Mouse (Mus musculus) right cerebral cortex, adult 2 months (tissue): ENCODE measurements around the gene Sprr1b.
"Not testable (repeated sequence)": the region's sequence is repeated elsewhere in the genome, so short reads cannot be mapped to it uniquely, and the experiment has no call there.

Source experiments
- DNase-seq, 2 experiments: peaks; one replicate each; pipeline ENCODE4 v3.0.0; 2021 to 2022; ENCODE audit warnings: low spot score in 2 of 2

Gene Sprr1b

DNA sequence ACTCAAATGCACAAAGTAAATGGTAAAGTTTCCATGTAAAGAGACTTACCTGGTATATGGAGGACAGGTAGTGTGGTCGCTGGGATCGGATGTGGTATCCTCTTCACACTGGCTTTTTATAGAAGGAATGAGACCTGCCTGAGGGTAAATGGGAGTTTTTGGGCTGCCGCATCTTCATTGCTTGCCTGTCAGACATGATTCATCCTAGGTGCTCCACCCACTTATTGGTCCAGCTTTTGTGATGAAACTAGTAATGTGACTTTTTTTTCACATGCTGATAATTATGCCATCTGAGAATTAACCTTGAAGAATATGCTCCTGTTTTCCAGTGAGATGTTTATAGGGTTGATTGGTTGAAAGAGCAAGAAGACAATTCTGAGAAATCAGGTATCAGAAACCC, at the start of gene Sprr1b:
TSS of gene Sprr1b (minus strand) at position 101 of the 400 bp plus-strand sequence.
- no peak for DNase-seq

DNA sequence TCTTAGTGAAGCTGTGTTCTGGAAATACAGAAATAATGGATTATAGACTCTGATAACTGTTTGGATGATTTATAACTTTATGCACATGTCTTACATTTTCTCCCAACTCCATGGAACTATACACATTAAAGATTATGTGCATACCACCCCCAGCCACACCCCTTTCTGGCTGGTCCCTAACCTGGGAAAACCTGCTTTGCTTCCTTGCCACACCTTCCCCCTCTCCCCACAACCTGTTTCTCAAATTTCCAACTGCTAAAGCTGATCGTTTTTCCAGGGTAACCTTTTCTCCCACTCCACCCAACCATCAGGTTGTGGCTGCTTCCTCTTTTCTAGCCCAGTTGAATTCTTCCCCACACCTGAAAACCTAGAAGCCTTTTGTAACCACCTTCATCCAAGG, 47.7 kb upstream of the Sprr1b start:
- DNase-seq, result no peak

DNA sequence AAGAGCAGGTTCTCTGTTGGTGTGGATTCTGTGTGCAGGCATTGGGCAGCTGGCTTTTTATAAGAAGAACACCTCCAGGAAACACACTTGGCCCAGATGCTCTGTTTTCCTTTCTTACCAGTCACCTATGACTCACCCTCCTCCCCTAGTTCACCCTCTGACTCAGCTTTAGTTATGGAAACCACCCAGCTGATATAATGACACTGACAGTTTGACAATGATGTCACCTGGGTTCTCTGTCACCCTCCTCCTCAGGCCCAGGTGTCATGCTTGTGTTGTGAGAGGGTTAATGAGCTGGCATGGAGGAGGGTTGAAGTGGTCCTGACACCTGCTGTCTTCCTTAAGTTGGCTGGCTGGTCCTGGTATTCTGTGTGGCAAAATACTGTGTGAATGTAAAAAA, 47.3 kb upstream of the Sprr1b start, which contains the start of gene Sprr1a:
TSS of gene Sprr1a (minus strand) at position 33 of the 400 bp plus-strand sequence.
- no peak for DNase-seq

DNA sequence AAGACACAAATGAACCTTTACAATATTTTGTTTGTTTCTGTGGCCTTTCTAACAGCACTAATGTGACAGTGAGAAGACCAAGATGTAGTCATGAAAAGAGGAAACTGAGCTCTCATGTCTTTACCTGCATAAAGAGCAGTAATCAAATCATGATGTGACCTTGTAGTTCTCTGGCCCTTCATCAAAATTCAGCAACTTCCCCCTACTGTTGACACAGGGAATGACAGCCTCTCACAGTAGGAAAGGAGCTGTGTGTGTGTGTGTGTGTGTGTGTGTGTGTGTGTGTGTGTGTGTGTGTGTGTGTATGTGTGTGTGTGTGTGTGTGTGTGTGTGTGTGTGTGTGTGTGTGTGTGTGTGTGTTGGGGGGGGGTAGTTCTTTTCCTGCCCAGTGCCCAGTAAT, 42.7 kb upstream of the Sprr1b start:
- DNase-seq, result not testable (repeated sequence)

DNA sequence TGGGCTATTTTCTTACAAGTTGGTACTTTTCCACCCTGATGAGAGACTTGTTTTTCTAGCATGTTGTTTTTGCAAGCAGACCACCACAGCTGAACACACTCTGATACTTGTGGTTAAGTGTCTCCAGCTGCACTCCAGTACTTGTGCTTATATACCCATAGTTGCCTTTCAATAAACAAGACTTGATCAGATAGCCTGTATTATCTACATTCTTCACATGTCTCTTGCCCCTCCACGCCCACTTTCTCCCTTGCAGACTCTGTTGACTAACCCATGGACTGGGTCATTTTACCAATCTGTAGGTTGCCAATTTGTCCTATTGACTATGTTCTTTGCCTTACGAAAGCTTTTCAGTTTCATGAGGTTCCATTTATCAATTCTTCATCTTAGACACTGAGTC, 31.5 kb upstream of the Sprr1b start:
- DNase-seq, result no peak

DNA sequence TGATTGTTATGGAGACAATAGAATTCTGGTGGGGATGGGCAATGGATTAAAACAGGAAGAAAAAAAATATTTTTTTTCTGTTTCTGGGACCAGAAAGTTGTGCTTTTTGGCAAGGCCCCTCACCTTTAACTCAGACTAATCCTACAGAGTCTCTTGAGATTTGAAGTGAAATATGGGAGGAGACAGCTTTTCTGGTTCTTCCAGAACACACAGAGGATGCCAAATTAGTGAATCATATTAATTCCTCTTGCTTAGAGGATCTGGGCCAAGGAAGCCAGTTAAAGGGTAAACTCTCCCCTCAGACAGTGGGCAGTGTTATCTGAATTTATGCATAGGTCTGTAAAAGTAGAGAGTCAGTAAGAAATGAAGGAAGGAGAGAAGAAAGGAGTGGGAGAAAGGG, 28.8 kb upstream of the Sprr1b start:
- DNase-seq, result no peak

DNA sequence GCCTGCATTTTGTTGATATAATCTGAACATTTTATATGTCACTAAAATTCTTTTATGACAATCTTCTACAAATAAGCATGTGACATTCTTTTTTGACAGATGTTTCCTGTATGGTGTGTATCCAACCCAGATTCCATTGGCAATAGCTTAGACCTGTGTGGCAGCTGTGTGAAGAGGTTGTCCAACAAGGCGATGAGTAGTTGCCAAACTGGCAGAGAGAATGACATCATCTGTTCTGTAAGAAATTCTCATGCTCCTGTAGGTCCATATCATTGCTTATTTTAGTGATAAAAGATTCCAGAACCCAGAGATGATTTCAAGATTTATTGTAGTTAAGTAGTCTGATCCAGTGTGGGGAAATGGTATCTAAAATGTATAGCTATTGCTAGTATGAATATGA, 28.0 kb upstream of the Sprr1b start:
- no peak for DNase-seq

DNA sequence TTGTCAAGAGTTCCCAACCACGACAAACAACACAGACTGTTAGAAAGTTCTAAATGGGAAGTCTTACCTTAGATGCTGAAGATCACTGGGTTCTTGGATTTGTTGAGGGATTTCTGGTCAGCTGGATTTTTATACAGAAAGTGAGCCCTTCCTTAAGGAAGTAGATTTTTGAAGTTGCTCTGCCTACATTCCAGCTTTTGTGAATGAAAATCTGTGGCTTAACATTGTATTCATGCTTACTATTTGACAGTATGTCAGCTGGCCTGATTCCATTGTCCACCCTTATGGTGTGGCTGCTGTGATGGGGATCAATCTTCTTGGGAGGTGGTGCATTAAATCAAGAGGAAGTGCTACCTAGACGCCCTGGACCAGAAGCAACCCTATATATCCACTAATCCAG, 20.0 kb upstream of the Sprr1b start, which contains the start of gene Sprr3:
TSS of gene Sprr3 (minus strand) at position 101 of the 400 bp plus-strand sequence.
- DNase-seq, result no peak

DNA sequence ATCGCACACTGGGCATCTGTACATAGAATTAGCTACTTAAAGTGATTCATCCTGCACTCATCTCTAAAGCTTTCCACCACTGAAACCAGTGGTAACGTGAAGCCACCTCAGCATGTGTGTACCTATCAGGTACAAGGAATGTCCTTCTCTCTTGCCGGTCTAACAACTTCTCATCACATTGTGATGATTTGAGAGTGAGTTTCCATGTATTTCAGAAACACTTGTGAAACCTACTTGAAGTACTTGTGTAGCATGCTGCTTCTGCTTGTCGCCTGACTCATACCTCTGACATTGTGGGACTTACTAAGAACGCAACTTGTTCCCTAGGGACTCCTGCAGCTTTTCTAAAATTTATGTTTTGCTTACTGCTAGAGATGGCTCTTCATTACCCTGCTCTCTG, 16.6 kb upstream of the Sprr1b start:
- no peak for DNase-seq

DNA sequence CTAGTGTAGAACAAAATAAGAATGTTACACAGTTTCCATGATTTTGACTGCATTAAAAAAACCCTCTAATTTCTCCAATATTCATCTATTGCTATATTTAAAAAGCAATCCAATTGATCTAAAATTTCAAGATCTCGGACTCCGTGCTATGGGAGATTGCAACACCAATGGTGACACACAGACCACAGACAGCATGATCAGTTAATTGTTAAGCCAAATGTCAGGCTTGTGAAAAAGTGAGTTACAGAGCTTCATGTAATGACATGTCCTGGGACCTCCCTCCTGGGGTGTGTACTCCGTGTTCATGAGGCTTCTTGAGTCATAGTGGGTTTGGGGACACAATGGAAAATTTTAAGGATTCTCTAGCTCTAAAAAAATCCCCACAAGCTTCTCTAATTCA, 1.6 kb upstream of the Sprr1b start:
- DNase-seq, result no peak

DNA sequence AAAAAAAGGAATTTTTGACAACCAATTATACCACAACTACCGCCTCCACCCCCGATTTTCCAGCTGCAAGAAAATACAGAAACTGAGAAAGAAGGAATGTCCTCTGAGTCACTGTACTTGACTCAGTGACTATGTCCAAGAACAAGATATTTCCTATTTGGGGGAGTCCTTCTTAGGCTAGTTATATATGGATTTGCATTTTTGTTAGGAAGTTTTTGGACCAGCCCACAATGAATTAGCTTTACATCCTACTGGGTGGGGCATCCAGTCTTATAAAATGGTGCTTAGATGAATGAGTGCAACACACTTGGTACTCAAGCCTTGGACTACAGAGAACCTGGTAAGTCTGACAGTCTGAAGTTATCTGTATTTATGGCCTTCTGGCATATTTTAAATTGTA, 6.3 kb downstream of the Sprr1b start, which contains the start of gene Sprr2k:
TSS of gene Sprr2k (plus strand) at position 301 of the 400 bp plus-strand sequence.
- no peak for DNase-seq

DNA sequence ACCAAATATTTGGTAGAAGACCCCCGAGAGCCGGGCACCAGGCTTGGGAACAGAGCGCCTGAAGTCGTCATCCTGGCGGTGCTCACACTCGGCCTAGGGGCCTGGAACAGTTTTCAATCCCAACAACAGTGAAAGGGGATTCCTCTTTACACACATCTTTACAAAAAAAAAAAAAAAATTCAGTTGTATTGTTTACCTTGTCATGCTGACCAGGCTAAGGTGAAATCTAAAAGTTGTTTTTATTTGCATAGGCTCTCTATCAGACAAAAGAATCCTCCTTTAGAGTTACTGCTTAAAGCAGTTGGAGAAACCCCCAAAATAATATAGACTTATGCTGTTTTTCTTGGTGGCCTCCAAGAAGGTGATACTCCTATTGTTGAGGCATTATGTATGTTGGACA, 9.3 kb downstream of the Sprr1b start, which contains the start of gene Gm9774:
TSS of gene Gm9774 (minus strand) at position 101 of the 400 bp plus-strand sequence.
- no peak for DNase-seq

DNA sequence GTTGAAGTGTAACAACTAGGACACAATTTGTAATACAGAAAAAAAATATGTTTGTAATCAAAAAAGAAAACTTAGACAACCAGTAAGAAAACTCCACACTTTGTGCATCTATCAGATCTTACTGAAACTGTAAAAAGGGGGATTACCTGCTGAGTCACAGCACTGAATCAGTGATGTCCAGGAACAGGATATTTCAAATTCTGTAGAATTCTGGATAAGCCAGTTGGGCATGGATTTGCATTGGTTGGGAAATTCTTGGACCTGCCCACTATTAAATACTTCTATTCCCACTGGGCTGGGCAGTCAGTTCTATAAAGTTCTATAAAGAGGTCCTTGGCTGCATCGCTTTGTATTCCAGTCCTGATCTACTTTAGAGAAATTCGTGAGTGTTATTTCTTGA, 20.8 kb downstream of the Sprr1b start, which contains the start of gene Sprr2j-ps:
TSS of gene Sprr2j-ps (plus strand) at position 301 of the 400 bp plus-strand sequence.
- no peak for DNase-seq

DNA sequence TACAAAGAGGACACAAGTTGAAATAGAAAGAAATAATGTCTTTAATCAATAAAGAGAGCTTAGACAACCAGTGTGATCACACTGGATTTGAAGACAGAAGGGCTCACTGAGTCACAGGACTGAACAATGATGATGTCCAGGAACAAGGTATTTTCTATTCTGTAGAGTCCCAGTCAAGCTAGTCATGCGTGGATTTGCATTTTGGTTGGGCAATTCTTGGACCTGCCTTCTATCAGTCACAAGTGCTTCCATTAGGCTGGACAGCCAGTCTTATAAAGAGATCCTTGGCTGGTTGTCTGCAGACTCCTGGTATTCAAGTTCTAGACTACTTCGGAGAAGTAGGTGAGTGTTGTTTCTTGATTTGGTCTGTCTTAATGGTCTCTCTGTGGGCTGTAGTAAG, 30.9 kb downstream of the Sprr1b start, which contains the start of gene Sprr2i:
TSS of gene Sprr2i (plus strand) at position 301 of the 400 bp plus-strand sequence.
- DNase-seq, result no peak

DNA sequence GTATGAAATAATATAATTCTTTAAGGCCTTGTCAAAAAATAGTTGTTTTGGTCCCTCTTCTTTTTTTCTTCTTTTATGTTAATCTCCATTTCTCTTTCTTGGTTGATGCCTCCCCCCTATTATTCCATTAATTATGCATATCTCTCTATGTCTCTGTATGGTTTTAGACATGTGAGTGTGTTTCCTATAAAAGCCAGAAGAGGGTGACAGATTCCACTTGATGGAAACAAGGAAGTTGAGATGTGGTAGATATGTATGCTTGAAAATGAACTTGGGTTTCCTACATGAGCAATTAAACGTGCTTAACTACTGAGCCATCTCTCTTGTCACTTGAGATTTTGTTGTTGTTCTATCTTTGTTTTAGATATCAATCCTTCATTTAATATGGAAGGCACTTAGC, 44.3 kb downstream of the Sprr1b start:
- no peak for DNase-seq
